Mouse (Mus musculus): ENCODE measurements around the gene Tdrd12. TPM values are rescaled to one million over a fixed set of nuclear protein-coding genes. Genes with fewer than 3 reads are reported as not detected.

Tdrd12 gene
- polyA plus RNA-seq, 1 experiment, result not detected

Other genes with a start within 250 kb of the Tdrd12 start
- gene Gpatch1, start 219.3 kb downstream of the Tdrd12 start, polyA plus RNA-seq (2012; fragmentation: generic; extraction: Trizol), result 4.8 TPM
- gene Rhpn2, start 203.6 kb downstream of the Tdrd12 start, polyA plus RNA-seq (2012; fragmentation: generic; extraction: Trizol), result 0.66 TPM
- 6.8 TPM for gene Faap24, start 140.9 kb downstream of the Tdrd12 start, polyA plus RNA-seq (2012; fragmentation: generic; extraction: Trizol)
- 14.7 TPM for gene Cep89, start 140.7 kb downstream of the Tdrd12 start, polyA plus RNA-seq (2012; fragmentation: generic; extraction: Trizol)
- gene Slc7a9, start 88.9 kb downstream of the Tdrd12 start, polyA plus RNA-seq (2012; fragmentation: generic; extraction: Trizol), result not detected
- gene Nudt19, start 18.6 kb upstream of the Tdrd12 start, polyA plus RNA-seq (2012; fragmentation: generic; extraction: Trizol), result 18.3 TPM
- gene Rgs9bp, start 47.8 kb upstream of the Tdrd12 start, polyA plus RNA-seq (2012; fragmentation: generic; extraction: Trizol), result not detected
- 13.0 TPM for gene Ankrd27, start 48.5 kb upstream of the Tdrd12 start, polyA plus RNA-seq (2012; fragmentation: generic; extraction: Trizol)
- 160 TPM for gene Pdcd5, start 109.8 kb upstream of the Tdrd12 start, polyA plus RNA-seq (2012; fragmentation: generic; extraction: Trizol)
- gene Dpy19l3, start 216.7 kb upstream of the Tdrd12 start, polyA plus RNA-seq (2012; fragmentation: generic; extraction: Trizol), result 7.8 TPM

Data from myocyte (in vitro differentiated cells).